Mouse (Mus musculus): ENCODE data around the gene 1700029I15Rik.

The 1700029I15Rik gene

GRCm38 (mm10) chr2:92381901-92382588, at the start of gene 1700029I15Rik:
Gene 1700029I15Rik, plus strand, starts transcription at chr2:92382538.
- DNase-seq (ENCODE audit: low spot score in 2 of 2): no peak

GRCm38 (mm10) chr2:92342418-92342817, 39.9 kb upstream of the 1700029I15Rik start:
- DNase-seq (ENCODE audit: low spot score in 2 of 2): no peak

GRCm38 (mm10) chr2:92347191-92347590, 35.1 kb upstream of the 1700029I15Rik start:
- DNase-seq (ENCODE audit: low spot score in 2 of 2): no peak

- no peak for DNase-seq (ENCODE audit: low spot score in 2 of 2)
Observed at GRCm38 (mm10) chr2:92349589-92350425, 32.5 kb upstream of the 1700029I15Rik start.

- DNase-seq (ENCODE audit: low spot score in 2 of 2): no peak
Observed at GRCm38 (mm10) chr2:92350686-92351085, 31.7 kb upstream of the 1700029I15Rik start.

GRCm38 (mm10) chr2:92353402-92353801, 28.9 kb upstream of the 1700029I15Rik start:
- DNase-seq (ENCODE audit: low spot score in 2 of 2): no peak

GRCm38 (mm10) chr2:92354224-92354623, 28.1 kb upstream of the 1700029I15Rik start:
- no peak for DNase-seq (ENCODE audit: low spot score in 2 of 2)

GRCm38 (mm10) chr2:92359301-92359700, 23.0 kb upstream of the 1700029I15Rik start:
- no peak for DNase-seq (ENCODE audit: low spot score in 2 of 2)

- DNase-seq (ENCODE audit: low spot score in 2 of 2): no peak
Observed at GRCm38 (mm10) chr2:92360186-92360823, 22.0 kb upstream of the 1700029I15Rik start.

- no peak for DNase-seq (ENCODE audit: low spot score in 2 of 2)
Observed at GRCm38 (mm10) chr2:92360893-92361292, 21.4 kb upstream of the 1700029I15Rik start.

- DNase-seq (ENCODE audit: low spot score in 2 of 2): no peak
Observed at GRCm38 (mm10) chr2:92361795-92362194, 20.5 kb upstream of the 1700029I15Rik start.

GRCm38 (mm10) chr2:92362571-92363228, 19.6 kb upstream of the 1700029I15Rik start:
- no peak for DNase-seq (ENCODE audit: low spot score in 2 of 2)

GRCm38 (mm10) chr2:92364086-92364485, 18.3 kb upstream of the 1700029I15Rik start:
- DNase-seq (ENCODE audit: low spot score in 2 of 2): no peak

- DNase-seq (ENCODE audit: low spot score in 2 of 2): no peak
Observed at GRCm38 (mm10) chr2:92365568-92365967, 16.8 kb upstream of the 1700029I15Rik start.

GRCm38 (mm10) chr2:92367383-92368029, 14.8 kb upstream of the 1700029I15Rik start:
- DNase-seq (ENCODE audit: low spot score in 2 of 2): no peak

- no peak for DNase-seq (ENCODE audit: low spot score in 2 of 2)
Observed at GRCm38 (mm10) chr2:92370375-92370774, 12.0 kb upstream of the 1700029I15Rik start.

- DNase-seq (ENCODE audit: low spot score in 2 of 2): peak in 1 of 2 experiments; percentile 16
Observed at GRCm38 (mm10) chr2:92370821-92371805, 11.2 kb upstream of the 1700029I15Rik start.

GRCm38 (mm10) chr2:92371971-92372690, 10.2 kb upstream of the 1700029I15Rik start:
- no peak for DNase-seq (ENCODE audit: low spot score in 2 of 2)

- no peak for DNase-seq (ENCODE audit: low spot score in 2 of 2)
Observed at GRCm38 (mm10) chr2:92372767-92373436, 9.4 kb upstream of the 1700029I15Rik start.

All from thymus, postnatal 10 days (tissue).